Mouse (Mus musculus) inflammation-experienced regulatory T-cells, adult 6 months (primary cell): ENCODE results near the gene Atf7. TPM values are rescaled to one million over a fixed set of nuclear protein-coding genes. Genes with fewer than 3 reads are reported as not detected.
"Not testable (repeated sequence)": the region's sequence is repeated elsewhere in the genome, so short reads cannot be mapped to it uniquely, and the experiment has no call there.

ENCODE experiments used
- ATAC-seq: one replicate; pipeline ENCODE4 v1.8.0; 2017
- polyA plus RNA-seq, 3 experiments: library from polyadenylated mRNA; unstranded; fragments of 100-300 nt; shearing (Covaris generic); gene quantifications; one replicate each; pipeline ENCODE4 v1.2.1; 2017

Gene Atf7
- polyA plus RNA-seq, 3 experiments from 2014 or later = 20.8 to 59.2 (median 45.1) TPM

DNA sequence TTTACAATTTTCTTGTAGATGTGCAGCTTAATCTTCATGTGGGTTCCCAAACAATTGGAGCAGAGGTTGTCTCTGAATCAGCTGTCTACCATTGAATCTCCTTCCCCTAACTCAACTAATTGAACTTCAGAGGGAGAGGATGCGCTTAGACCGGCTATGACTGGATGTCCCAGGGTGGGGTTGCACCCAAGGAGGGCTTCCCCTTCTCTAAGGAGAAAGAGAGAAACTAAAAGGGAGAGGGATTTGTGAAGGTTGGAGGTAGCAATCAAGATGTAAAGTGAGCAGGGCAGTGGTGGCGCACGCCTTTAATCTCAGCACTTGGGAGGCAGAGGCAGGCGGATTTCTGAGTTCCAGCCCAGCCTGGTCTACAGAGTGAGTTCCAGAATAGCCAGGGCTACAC is 5.8 kb downstream of the Atf7 start:
- no peak for ATAC-seq

- ATAC-seq = no peak
Observed at GRCm38 (mm10) chr15:102617654-102618053, 7.6 kb downstream of the Atf7 start.

DNA sequence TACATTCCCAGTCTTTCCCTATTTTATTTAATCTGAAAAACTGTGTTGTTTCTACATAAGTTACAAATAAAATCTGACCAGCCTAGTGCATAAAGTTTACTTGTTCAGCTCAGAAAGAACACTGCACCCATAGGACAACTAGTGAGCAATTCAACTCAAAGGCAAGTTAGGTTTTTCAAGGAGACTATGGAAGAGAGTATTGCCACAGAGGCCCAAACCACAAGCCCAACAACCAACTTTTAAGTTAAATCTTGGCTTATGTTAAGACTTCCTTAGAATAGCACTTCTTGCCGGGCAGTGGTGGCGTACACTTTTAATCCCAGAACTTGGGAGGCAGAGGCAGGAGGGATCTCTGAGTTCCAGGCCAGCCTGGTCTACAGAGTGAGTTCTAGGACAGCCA is 9.1 kb downstream of the Atf7 start:
- no peak for ATAC-seq

- no peak for ATAC-seq
Observed at GRCm38 (mm10) chr15:102614224-102614623, 11.0 kb downstream of the Atf7 start.

- no peak for ATAC-seq
Observed at GRCm38 (mm10) chr15:102612966-102613365, 12.3 kb downstream of the Atf7 start.

GRCm38 (mm10) chr15:102608586-102608985 is 16.7 kb downstream of the Atf7 start:
- ATAC-seq = not testable (repeated sequence)

DNA sequence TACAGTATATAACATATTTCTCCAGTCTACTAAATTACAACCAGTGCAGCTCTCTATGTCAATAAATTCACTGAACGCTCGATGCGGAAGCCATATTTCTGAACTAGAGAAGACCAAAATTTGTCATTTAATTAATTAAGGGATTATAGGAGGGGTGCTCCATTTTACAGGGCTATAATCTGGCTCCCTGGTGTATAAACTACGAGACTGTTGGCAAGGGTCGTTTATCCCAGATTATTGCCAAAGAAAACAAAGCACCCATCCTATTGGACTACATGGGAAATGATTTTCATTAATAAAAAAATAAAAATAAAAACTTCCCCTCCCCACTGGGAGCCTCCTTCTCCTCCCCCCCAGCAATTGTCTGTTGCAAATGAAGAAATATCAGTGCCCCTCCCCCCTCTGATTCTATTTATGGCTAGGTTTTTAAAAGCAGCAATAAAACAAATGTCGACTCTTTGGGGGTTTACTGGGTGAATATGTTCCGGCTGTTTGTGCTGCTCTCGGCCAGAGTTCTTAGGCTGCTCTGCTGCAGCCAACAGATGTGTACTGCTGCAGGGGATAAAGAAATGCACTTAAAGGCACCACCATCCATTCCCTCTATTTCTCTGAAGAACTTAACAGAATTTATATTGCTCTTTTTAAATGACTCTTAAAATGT is 31.1 kb downstream of the Atf7 start:
- no peak for ATAC-seq

GRCm38 (mm10) chr15:102592674-102593073 is 32.6 kb downstream of the Atf7 start:
- no peak for ATAC-seq

DNA sequence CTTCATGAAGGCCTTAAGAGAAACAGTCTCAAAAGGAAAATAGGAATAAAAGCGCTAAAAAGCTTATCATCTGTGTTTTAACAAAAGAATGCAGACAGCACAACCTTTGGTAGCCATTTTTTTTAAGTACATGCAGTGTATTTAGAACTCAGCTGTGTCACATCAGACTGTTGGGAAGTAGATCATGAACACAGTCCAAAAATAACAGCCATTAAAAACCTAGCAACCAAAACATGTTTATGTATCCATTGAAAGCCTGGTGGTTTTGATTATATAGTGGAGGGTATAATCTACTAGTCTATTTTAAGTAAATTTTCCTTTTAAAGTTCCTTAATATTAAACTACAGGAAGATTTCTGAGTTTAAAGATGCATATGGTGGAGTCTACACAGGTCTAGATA is 34.7 kb downstream of the Atf7 start:
- no peak for ATAC-seq

DNA sequence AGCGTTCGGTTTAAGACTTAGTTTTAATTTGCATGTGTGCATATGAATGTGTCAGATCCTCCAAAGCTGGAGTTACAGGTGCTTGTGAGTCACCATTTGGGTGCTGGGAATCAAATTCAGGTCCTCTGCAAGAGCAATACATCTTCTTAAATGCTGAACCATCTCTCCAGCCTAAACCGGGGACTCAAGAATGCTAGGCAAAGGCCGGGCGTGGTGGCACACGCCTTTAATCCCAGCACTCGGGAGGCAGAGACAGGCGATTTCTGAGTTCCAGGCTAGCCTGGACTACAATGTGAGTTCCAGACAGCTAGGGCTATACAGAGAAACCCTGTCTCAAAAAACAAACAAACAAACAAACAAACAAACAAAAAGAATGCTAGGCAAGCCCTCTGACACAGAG is 35.4 kb downstream of the Atf7 start:
- ATAC-seq = no peak

DNA sequence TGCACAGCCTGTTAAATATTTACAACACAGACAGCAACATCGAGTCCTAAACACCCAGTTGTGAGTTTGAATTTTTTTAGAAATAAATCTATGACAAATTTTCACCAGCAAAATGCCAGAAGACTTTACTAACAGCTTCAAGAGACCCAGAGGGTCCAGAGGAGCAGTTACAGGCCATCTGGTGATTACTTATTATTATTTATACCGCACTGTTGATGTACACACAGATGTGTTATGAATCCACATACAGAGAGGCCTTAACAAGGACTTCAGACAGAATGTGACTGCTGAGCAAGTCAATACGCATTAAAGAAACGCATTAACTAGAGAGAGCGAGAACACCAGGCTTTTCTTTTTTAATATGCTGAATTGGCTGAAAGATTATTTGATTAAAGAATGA is 39.8 kb downstream of the Atf7 start:
- ATAC-seq = no peak

DNA sequence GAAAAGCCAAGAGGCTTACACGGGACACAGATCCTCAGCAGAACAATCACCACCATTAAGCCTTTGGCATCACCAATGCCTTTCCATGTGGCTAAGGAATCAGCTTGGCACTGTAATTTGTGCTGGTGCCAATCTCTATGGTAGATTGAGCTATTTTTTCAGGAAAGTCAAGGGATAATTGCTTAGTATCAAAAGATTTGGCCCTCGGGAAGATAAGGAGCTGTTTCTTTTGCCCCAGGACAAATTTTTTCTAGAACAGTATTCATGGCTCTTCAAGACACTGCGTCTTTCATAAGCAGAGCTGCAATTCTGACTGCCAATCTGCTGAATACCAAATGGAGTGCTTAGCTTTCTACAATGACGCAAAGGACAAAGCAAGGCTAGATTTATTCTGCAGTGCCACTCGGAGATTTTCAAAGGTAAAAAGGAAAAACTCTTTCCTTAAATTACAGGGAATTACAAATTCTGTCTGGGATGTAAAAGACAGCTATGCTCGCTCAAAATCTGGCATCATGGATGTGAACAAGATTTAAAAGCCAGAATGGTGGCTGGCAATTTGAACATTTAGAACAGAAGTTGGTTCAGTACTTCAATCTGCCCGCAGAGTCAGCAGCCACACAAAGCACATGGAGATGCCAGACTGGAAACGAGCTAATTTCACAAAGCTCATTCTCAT is 41.4 kb downstream of the Atf7 start:
- no peak for ATAC-seq

- no peak for ATAC-seq
Observed at GRCm38 (mm10) chr15:102581205-102581604, 44.1 kb downstream of the Atf7 start.

DNA sequence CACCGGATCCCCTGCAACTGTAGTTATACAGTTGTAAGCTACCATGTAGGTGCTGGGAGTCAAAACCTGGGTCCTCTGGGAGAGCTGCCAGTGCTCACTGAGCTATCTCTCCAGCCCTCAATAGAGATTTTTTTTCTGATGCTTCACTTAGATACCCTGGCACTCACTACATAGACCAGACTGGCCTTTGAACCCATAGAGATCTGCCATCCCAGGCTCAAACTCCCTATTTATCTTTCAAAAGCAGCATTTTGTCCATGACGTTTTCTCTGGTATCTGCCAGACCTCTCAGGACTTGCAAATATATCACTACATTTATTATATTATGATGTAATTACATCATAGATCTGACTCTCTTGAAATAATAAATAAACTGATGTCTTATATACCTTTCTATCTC is 46.9 kb downstream of the Atf7 start:
- ATAC-seq = no peak

DNA sequence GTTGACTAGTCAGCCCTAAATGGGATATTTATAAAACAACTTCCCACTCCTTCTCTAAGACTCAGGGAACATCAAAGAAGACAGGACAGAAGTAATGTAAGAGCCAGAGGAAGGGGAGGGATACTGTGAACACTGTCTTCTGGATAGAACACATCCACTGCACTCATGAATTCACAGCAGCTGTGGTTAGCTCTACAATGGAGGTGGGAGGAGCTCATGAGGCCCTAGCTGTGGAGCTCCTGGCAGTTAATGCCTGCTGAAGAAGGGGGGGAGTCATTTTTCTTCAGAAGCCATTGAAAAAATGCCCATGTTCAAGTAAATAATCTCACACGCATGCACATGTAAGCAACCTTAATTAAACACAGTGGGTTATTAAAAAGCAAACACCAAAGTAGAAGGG is 48.3 kb downstream of the Atf7 start:
- no peak for ATAC-seq

DNA sequence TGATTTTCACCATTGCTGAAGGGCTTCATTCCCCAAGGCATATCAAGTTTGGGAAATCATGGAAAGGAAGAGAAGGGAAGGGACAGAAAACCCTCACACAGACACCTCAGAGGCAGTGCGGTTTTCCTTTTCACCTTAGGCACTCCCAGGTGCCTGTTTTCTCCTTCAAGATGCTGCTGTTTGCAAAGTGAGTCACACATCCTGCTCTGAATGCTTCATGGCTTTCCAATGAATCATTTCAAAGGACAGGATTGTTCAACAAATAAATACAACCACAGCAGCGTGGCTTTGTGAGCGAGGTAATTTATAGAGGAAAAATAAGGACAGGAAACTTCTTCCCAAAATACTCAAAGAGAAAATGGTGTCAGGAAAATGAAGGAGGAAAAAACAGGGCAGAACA is 53.2 kb downstream of the Atf7 start:
- no peak for ATAC-seq

GRCm38 (mm10) chr15:102567849-102568248 is 57.4 kb downstream of the Atf7 start:
- no peak for ATAC-seq

- ATAC-seq = no peak
Observed at GRCm38 (mm10) chr15:102563681-102564080, 61.6 kb downstream of the Atf7 start.

DNA sequence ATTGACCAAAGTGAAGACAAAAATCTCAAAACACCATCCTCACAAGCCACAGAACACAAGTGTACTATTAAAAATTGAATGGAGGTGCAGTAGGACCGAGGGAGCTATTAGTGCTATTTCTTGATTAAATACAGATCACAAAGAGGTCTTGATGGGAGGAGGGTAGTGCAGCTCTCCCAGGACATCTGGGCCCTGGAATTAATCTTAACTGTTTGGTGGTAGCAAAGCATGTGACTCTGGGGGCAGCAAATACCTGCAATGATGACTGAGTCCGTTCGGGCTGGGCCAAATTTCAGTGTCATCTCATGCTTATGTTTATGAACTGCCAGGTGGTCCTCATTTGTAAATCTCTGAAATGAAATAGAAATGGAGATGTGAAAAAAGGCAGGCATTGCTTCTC is 62.2 kb downstream of the Atf7 start:
- no peak for ATAC-seq

GRCm38 (mm10) chr15:102562491-102562890 is 62.8 kb downstream of the Atf7 start:
- no peak for ATAC-seq

- no peak for ATAC-seq
Observed at GRCm38 (mm10) chr15:102557580-102557979, 67.7 kb downstream of the Atf7 start.

DNA sequence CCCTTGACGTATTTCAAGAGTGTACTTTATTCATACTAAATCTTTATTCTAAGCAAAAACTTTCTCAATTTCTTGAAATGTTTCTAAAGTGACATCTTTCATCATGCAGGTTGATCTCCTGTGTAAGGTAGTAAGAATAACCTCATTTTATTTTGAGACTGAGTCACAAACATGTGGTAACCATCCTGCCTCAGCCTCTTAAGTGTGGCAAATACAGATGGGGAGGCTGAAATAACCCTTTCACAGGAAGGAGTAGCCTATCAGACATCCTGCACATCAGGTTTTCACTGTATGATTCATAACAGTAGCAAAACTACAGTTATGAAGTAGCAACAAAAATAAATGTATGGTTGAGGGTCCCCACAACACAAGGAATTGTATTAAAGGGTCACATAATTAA is 69.7 kb downstream of the Atf7 start:
- no peak for ATAC-seq

GRCm38 (mm10) chr15:102552599-102552998 is 72.7 kb downstream of the Atf7 start:
- no peak for ATAC-seq

- ATAC-seq = no peak
Observed at GRCm38 (mm10) chr15:102547478-102547877, 77.8 kb downstream of the Atf7 start.
